Mouse (Mus musculus): ENCODE measurements at regions not wholly inside any gene's neighbourhood (a gene's known extent, or its start where the extent isn't known, plus 50 kb on each side); places are given as distances from the start of the nearest gene placed in this dataset.
A peak's percentile ranks its signal among the peaks of the same experiment; 100 is the strongest.

GRCm38 (mm10) chr7:117875241-117875640 is 240.7 kb downstream of the Rps15a start:
- no peak for ATAC-seq (ENCODE audit: low TSS enrichment)

DNA sequence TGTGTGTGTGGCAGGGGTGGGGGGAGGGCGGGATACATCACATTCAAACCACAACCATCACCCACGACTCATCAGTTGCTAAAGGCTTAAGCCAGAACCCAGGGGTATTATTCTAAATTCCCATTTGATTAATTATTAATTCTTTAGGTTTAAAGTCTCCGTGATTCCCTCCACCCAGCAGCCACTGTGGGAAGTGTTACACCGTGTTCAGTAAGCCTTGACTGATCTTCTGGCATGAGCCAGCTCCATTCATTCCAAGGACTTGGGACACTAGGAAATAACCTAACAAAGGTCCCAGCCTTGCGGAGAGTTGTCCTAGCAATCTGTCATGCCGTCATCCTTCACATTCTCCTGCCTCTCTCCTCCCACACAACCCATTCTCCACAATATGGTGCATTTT is 256.6 kb downstream of the Rps15a start:
- ATAC-seq (ENCODE audit: low TSS enrichment): no peak

DNA sequence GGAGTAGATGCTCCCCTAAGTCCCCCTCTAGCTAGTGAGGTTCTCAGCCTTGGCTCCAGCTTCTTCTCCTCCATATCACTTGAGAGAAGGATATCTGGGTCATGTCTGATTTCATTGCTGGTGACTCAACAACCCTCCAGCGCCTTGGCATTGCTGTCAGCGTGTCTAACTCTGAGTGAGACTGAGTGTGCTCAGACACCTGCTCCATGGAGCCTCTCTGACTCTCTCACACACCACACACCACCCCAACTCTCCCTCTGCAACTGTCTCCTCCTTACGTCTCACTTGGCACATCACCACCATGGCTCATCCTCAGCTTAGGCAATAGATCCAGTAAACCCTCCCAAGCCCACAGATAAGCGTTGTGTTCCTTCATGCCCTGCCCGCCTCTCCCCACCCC is 260.0 kb downstream of the Rps15a start:
- peak; percentile 92 for ATAC-seq (ENCODE audit: low TSS enrichment)

- ATAC-seq (ENCODE audit: low TSS enrichment): no peak
These were observed 262.3 kb downstream of the Rps15a start for GRCm38 (mm10) chr7:117853716-117854115.

DNA sequence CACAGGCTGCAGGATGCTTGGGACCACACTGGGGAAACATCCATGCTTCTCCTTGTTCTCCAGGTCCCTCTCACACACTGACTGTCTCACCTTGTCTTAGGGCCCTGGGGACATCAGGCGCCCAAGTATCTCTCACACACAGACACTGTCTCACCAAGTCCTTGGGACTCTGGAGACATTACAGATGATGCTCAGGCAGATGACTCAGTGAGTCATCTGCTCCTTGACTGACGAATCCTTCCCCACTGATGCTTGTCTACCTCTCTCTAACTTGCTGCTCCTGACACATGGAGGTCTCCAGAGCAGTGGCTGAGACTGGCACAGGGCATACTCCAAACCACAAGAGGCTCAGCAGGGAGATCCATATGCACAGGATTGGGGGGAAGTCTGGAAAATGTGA is 263.1 kb downstream of the Rps15a start:
- ATAC-seq (ENCODE audit: low TSS enrichment): peak; percentile 45; the same call in 1 of the 2 replicates

DNA sequence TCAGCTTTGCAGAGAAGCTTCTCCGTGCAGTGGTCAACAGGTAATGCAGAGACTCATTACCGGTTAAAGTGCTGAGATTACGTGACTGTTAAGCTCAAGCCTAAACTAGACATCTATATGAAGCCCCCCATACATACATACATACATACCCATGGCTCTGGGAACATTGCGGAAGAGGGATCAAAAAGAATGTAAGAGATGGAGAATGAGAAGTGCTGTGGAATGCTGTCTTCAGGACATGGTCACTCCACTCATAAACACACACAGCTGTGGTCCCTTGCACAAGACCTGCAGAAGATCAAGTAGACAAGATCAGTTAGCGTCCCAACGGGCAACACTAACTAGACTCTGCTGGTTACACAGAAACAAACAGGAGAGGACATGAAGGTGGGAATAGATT is 265.2 kb downstream of the Rps15a start:
- no peak for ATAC-seq (ENCODE audit: low TSS enrichment)

- ATAC-seq (ENCODE audit: low TSS enrichment): no peak
These were observed 269.9 kb downstream of the Rps15a start for GRCm38 (mm10) chr7:117846041-117846440.

- no peak for ATAC-seq (ENCODE audit: low TSS enrichment)
These were observed 273.2 kb downstream of the Rps15a start for GRCm38 (mm10) chr7:117842780-117843179.

DNA sequence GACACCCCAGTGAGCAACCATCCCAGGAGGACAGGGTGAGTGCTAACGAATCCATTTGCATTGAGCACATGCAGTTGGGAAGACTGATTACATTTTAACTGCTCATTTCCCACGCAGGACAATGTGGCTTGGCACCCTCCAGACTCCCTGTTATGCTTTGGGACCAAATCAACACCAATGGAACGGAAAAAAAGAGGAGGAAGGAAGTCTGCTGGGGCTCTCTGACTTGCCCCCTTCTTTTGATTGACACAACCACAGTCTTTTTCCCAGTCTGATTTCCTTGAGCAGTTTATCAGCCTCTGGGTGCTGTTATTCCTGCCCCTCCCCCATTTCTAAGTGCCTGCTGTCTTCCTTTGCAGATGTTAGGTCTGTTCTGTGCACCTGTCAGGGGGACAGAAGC is 321.0 kb downstream of the Rps15a start:
- ATAC-seq (ENCODE audit: low TSS enrichment): no peak

DNA sequence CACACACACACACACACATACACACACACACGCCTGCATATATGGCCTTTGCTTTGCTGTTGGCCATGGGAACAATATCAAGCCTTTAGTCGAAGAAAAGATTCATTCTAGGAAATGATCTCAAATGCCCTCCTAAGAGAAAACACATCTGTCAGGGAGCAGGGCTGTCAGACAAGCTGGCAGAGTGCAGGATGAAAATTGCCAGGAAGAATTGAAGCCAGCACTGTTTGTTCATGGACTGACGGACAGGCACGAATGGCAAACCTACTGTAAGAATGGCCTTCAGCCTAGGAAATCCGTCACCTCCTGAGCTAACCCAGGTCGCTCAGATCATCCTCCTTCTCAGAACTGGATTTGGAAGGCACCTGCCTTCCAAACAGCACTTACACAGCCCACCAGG is 322.0 kb downstream of the Rps15a start:
- ATAC-seq (ENCODE audit: low TSS enrichment): no peak

GRCm38 (mm10) chr7:117792456-117792855 is 323.5 kb downstream of the Rps15a start:
- no peak for ATAC-seq (ENCODE audit: low TSS enrichment)

- no peak for ATAC-seq (ENCODE audit: low TSS enrichment)
These were observed 337.0 kb downstream of the Rps15a start for GRCm38 (mm10) chr7:117778996-117779395.

- no peak for ATAC-seq (ENCODE audit: low TSS enrichment)
These were observed 338.1 kb downstream of the Rps15a start for GRCm38 (mm10) chr7:117777921-117778320.

DNA sequence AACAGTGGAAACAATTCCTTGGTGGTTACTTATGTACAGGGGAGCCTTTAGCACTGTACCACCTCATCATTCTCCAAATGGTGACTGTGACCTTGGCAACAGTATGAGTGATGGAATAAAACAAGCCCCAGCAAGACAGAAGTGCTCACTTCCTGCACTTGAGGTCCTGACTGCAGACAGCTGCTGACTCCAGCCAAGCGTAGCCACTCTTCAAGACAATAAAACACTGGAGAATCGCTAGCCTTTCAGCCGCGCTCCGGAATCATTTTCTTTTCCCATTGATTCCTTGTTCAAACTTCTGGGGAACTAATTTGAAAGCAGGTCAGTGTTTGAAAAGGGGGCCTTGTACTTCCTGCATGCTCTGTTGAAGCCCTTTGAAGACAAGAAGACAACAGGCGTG is 344.2 kb downstream of the Rps15a start:
- no peak for ATAC-seq (ENCODE audit: low TSS enrichment)

DNA sequence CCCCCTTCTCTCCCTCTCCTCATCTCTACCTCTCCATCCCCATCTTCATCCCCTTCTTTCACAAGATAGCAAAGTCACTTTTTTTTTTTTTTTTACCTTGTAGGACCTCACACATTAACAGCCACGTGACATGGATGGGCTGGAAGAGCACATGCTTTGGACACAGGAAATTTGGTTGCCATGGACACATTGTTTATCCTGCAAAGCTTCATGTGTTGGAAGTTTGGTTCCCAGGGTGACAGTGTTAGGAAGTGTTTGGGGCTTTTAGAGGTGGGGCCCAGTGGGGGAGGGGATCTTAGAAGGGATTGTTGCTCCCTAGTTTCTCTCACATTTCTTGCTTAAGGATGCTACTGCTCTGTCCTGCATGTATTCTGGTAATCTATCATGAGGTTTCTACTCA is 356.5 kb downstream of the Rps15a start:
- ATAC-seq (ENCODE audit: low TSS enrichment): no peak

DNA sequence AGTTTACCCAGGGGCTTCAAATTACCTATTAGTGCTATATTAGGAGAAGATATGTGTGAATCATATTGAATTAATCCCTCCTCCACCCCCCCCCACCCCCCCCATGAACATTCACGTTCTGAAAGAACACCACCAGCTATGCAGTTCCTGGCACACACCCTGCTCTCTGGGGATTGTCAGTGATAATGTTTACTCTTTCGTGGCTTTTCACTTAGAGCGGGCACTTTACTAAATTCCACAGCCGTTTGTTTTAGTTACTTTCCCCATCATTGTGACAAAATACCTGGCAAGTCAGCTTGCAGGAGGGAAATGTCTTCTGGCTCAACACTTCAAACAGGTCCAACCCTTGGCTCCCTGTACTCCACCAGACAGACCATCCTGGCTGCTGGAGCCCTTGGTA is 359.0 kb downstream of the Rps15a start:
- ATAC-seq (ENCODE audit: low TSS enrichment): no peak

- ATAC-seq (ENCODE audit: low TSS enrichment): peak; percentile 83; the same call in 1 of the 2 replicates
These were observed 360.2 kb downstream of the Rps15a start for GRCm38 (mm10) chr7:117755830-117756229.

GRCm38 (mm10) chr7:117753296-117753695 is 362.7 kb downstream of the Rps15a start:
- peak; percentile 86 for ATAC-seq (ENCODE audit: low TSS enrichment)

DNA sequence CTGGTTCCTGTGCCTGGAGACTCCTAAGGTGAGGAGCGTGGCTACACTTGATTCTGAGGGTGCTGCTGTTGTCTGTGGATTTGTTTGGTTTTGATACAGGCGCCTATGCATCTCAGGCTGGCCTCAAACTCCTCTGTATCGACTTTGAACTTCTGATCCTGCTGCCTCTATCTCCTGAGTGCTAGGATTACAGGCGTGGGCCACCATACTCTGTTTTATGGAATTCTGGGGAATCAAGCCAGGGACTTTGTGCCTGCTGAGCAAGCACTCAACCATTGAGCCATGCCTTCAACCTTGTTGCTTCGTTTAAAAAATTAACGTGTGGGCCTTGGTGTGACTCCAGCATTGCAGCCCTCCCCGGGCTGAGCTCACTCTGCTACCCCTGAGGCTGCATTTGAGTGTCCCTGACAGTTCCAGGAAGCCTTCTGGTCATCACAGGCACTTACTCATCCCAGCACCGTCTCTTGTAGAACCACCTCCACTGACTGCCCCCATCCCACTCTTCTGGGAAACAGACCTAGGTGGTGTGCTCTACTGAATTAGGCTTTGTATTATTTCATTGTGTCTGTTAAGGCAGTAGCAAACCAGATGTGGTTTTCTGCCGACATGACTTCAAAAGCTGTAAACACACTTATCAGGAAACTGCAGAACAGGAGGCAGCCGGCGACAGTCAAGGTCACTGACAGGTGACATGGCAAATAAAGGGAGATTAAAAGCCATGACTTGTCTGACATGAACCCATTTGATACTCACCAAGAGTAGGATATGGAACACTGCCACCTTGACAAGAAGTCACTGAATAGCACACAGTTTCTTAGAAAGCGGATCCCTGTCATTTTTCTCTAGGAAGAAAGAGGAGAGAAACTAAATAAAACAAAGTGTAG is 363.4 kb downstream of the Rps15a start:
- ATAC-seq (ENCODE audit: low TSS enrichment): no peak

DNA sequence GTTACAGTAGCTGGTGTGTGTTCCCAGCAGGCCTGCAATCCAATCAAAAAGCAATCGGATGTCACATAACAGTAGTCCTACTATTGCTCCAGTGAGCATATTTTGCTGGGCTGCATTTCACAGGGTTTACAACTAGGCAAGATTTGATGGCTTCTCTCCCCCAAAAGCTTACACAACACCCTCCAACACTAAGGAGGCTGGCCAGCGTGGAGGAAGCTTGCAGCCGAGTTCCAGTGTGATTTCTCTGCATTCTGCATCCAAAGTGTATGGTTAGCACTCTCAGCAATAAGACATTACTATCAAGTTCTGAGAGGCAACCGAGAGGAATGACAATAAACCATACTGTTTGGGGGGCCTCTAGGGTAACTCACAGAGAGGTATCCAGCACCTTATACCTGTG is 367.2 kb downstream of the Xylt1 start:
- peak; percentile 73; the same call in 1 of the 2 replicates for ATAC-seq (ENCODE audit: low TSS enrichment)

DNA sequence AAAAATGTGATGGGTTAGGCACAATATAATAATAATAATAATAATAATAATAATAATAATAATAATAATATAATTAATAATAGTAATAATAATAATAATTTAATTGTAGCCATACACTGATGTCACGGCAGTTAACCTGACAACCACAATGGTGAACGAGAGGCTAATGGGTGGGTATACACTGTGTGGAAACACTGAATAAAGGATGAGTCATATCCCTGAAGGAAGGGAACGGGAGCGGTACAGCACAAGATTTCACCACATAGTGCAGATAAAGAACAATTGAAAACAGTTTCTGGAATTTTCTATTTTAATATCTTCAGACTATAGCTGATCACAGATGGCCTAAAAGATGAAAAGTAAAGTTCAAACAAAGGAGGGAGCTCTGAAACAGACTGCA is 365.6 kb downstream of the Xylt1 start:
- ATAC-seq (ENCODE audit: low TSS enrichment): no peak

DNA sequence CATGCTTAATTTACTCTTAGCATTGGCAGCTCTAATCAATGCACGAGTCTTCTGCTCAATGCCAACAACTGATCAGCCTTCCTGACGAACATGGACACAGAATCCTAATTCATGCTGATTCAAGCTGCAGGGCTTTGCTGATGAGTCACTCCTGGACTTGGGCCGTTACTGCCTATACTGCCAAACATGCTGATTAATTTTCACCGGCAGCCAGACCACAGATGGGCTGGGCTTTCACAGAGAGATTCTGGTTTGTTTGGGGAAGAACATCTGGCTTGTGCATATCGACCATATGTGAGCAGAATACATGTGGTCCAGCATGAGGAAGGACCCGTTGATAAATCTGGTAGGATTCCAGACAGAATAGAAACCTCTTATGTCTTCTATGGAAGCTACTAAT is 358.9 kb downstream of the Xylt1 start:
- ATAC-seq (ENCODE audit: low TSS enrichment): peak; percentile 76

GRCm38 (mm10) chr7:117735699-117736020 is 354.9 kb downstream of the Xylt1 start:
- no peak for ATAC-seq (ENCODE audit: low TSS enrichment)
